Mouse (Mus musculus) liver, embryonic 14.5 days (tissue): ENCODE measurements around the gene Wipf3.

Experiments
- CTCF ChIP-seq: IDR thresholded peaks from 2 replicates; pipeline ENCODE4 v1.5.1; 2016; ENCODE audit warnings: antibody characterized with exemption, low read depth, control low read depth
- EP300 ChIP-seq: IDR thresholded peaks from 2 replicates; pipeline ENCODE4 v1.6.1; 2016; ENCODE audit warnings: antibody characterized with exemption, low read depth

- TF ChIP-seq CTCF (no peak), EP300 (no peak)
These were observed 110.0 kb downstream of the Wipf3 start for GRCm38 (mm10) chr6:54539396-54539795.
